Mouse (Mus musculus) embryonic facial prominence, embryonic 14.5 days (tissue): ENCODE data around the gene Fam243. TPM values are rescaled to one million over a fixed set of nuclear protein-coding genes. Genes with fewer than 3 reads are reported as not detected.

Experiments used
- ATAC-seq: fragments of 200-750 bp; cut with Nextera tagmentation; 2 replicates; pipeline ENCODE4 v1.8.0; 2017; ENCODE audit warnings: low read depth, moderate number of reproducible peaks, moderate TSS enrichment
- DNase-seq: peaks from one replicate; pipeline ENCODE4 v3.0.0-alpha.2; 2015; ENCODE audit warnings: low spot score
- H3K27ac ChIP-seq: fragments of 300-500 bp; sonication (generic); replicated peaks from 2 replicates; pipeline ENCODE4 v1.5.1; 2014; ENCODE audit warnings: low read depth, mild to moderate bottlenecking, low read length, moderate library complexity
- H3K27me3 ChIP-seq: fragments of 300-500 bp; sonication (generic); replicated peaks from 2 replicates; pipeline ENCODE4 v1.6.1; 2014; ENCODE audit warnings: low read length; ENCODE audit not compliant: control insufficient read depth, insufficient read depth
- H3K36me3 ChIP-seq: fragments of 300-500 bp; sonication (generic); 2 replicates; pipeline ENCODE4 v1.6.1; 2014; ENCODE audit warnings: low read length, mixed read lengths; ENCODE audit not compliant: control insufficient read depth, insufficient read depth
- H3K4me1 ChIP-seq: fragments of 300-500 bp; sonication (generic); 2 replicates; pipeline ENCODE4 v1.6.1; 2014; ENCODE audit warnings: antibody characterized with exemption, low read length; ENCODE audit not compliant: control insufficient read depth, insufficient read depth
- H3K4me2 ChIP-seq: fragments of 300-500 bp; sonication (generic); 2 replicates; pipeline ENCODE4 v1.6.1; 2014; ENCODE audit warnings: low read depth, mild to moderate bottlenecking, low read length, moderate library complexity, mixed read lengths
- H3K4me3 ChIP-seq: fragments of 300-500 bp; sonication (generic); 2 replicates; pipeline ENCODE4 v1.5.1; 2014; ENCODE audit warnings: low read depth, mild to moderate bottlenecking, low read length
- H3K9ac ChIP-seq: fragments of 300-500 bp; sonication (generic); 2 replicates; pipeline ENCODE4 v1.6.1; 2014; ENCODE audit warnings: low read depth, mild to moderate bottlenecking, low read length, moderate library complexity, mixed read lengths
- H3K9me3 ChIP-seq: fragments of 300-500 bp; sonication (generic); 2 replicates; pipeline ENCODE4 v1.6.1; 2016; ENCODE audit warnings: low read length; ENCODE audit not compliant: control insufficient read depth
- WGBS: fragments of 180-500 bp; shearing (Covaris S2); extraction: QIAGEN DNeasy Blood & Tissue Kit; methylation state at CpG from one replicate; pipeline ENCODE4 v1.1.7; 2014; 5-methylcytosine and 5-hydroxymethylcytosine counted together
- polyA plus RNA-seq: library from polyadenylated mRNA; unstranded; fragments of >200 nt; fragmentation: Nextera tagmentation; extraction: Ambion mirVana; gene quantifications from 2 replicates; pipeline ENCODE4 v1.2.1, GENCODE M21; 2014

Fam243 gene
- polyA plus RNA-seq, 1 experiment from 2014 or later = not detected

DNA sequence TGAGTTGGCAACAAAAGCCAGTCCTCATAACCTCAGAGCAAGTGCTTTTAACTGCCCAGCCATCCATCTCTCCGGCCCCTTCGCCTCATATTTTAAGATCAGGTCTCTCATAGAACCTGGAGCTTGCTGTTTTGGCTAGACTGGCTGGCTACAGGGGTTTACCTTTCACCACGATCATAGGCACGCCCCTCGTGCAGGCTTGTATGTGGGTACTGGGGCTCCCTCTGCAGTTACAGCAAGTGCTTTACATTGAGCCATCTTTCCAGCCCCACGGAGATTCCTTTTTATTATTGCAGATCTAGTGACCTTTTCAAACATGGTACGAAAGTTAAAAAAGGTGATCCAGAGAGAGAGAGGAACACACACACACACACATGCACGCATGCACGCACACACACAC lies 13.4 kb upstream of the Fam243 start:
- Histone ChIP-seq H3K9ac (no peak overlapping the region), H3K4me3 (no peak overlapping the region), H3K27me3 (peaks cover 4% of the 10 kb centered on the region; the same call in 1 of the 2 replicates), H3K4me2 (no peak overlapping the region), H3K9me3 (no peaks in the 10 kb centered on the region), H3K4me1 (no peaks in the 10 kb centered on the region), H3K36me3 (no peaks in the 10 kb centered on the region), H3K27ac (no peak overlapping the region)
- 61% methylated on average over 9 of the region's 9 CpGs for WGBS
- ATAC-seq (no peak), DNase-seq (peak; percentile 50)

DNA sequence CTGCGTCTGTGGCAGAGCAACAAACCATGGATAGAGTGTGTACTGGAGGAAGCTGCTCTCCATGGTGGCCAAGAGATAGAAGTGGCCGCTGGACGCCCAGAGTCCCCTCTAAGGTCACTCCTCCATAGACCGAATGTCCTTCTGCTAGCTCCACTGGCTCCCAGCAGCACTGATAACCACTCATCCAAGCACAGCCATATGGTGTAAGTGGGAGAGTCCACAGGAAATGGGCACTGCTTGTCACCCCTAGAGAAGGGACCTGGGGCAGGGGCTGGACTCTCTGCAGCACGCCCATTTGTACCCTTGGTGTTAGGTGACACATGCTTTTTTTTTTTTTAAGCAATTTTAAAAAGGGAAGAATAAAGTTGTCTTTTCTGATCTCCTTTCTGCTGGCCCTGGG lies 9.7 kb upstream of the Fam243 start:
- Histone ChIP-seq H3K4me1 (no peaks in the 10 kb centered on the region), H3K9ac (no peak overlapping the region), H3K36me3 (no peaks in the 10 kb centered on the region), H3K27ac (no peak overlapping the region), H3K27me3 (no peaks in the 10 kb centered on the region), H3K9me3 (no peaks in the 10 kb centered on the region), H3K4me3 (no peak overlapping the region), H3K4me2 (no peak overlapping the region)
- ATAC-seq = no peak
- 77% methylated on average over 5 of the region's 5 CpGs for WGBS
- no peak for DNase-seq

DNA sequence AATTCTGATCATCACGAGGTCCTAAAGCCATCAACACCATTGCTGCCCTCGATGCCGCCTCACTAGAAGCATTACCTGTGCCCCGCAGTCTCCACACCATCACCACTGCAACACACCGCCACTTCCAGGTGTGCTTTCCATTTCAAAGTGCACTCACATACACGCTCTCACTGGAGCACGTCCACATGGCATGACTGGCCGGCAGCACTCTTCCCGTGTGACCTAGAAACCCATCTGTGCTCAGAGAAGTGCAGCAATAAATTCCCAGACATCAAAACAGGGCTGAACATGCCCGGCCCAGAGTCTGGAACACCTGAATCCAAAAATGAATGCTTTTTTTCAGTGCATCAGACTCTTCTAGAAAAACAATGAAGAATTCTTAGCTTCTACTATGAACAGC lies 6.7 kb upstream of the Fam243 start:
- Histone ChIP-seq H3K4me1 (no peaks in the 10 kb centered on the region), H3K36me3 (no peaks in the 10 kb centered on the region), H3K27ac (no peak overlapping the region), H3K9ac (no peak overlapping the region), H3K4me3 (no peak overlapping the region), H3K27me3 (no peaks in the 10 kb centered on the region), H3K9me3 (no peaks in the 10 kb centered on the region), H3K4me2 (no peak overlapping the region)
- no peak for DNase-seq
- ATAC-seq = no peak
- 86% methylated on average over 10 of the region's 10 CpGs for WGBS

DNA sequence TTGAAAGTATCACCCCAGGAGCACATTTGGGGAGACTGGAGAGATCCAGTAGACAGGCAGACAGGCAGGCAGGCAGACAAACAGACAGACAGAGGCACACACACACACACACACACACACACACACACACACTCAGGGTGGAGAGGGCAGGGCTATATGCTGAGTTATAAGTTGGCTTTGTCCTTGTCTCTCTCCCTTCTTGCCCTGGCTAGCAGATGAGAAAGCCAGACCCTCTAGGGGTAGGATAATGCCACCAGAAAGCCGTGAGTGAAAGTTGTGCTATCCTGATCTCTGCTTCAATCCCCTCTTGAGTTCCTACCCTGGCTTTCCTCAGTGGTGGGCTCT lies 3.8 kb upstream of the Fam243 start:
- H3K27ac ChIP-seq = no peak overlapping the region
- H3K4me2 ChIP-seq = no peak overlapping the region
- DNase-seq (no peak), ATAC-seq (no peak)
- WGBS = 45% methylated on average over 1 of the region's 1 CpGs
- no peaks in the 10 kb centered on the region for H3K27me3 ChIP-seq
- H3K4me1 ChIP-seq = no peaks in the 10 kb centered on the region
- no peak overlapping the region for H3K9ac ChIP-seq
- no peaks in the 10 kb centered on the region for H3K9me3 ChIP-seq
- H3K36me3 ChIP-seq = no peaks in the 10 kb centered on the region
- no peak overlapping the region for H3K4me3 ChIP-seq

DNA sequence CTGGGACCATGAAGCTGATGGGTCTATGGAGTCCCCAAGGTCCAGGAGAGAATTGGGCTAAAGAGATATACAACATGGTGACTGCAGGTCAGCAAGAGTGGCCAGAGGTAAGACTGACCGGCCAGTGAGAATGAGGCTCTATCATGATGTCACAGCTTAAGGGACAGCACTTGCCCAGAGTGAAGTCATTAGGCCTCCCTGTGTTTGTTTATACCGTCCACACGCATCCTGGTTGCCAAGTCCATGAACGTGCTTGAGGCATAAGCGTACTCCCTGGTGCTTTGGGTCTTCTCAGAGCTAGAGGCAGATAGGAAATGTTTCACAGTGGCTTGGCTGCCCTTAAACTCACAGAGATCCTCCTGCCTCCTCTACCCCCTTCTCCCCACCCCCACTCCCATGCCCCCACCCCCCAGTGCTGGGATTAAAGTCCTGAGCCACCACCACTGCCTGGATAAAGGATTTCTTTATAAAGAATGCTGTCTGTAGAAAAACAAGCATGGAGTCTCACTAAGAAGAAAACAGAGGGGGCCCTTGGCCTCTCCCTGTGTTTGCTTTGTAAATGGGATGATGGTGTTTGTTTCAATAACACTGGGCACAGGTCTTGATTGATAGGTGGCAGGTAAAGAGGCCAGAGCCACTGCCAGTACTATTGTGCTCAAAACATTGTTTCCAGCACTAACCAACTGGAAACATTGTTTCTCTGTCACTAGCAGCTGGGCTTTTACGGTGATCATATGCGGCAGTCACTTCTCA lies 3.2 kb upstream of the Fam243 start:
- no peaks in the 10 kb centered on the region for H3K27me3 ChIP-seq
- H3K4me2 ChIP-seq = no peak overlapping the region
- no peak for DNase-seq
- WGBS = 35% methylated on average over 7 of the region's 7 CpGs
- no peak for ATAC-seq
- no peak overlapping the region for H3K9ac ChIP-seq
- no peaks in the 10 kb centered on the region for H3K4me1 ChIP-seq
- H3K36me3 ChIP-seq = no peaks in the 10 kb centered on the region
- no peak overlapping the region for H3K4me3 ChIP-seq
- no peak overlapping the region for H3K27ac ChIP-seq
- H3K9me3 ChIP-seq = no peaks in the 10 kb centered on the region

DNA sequence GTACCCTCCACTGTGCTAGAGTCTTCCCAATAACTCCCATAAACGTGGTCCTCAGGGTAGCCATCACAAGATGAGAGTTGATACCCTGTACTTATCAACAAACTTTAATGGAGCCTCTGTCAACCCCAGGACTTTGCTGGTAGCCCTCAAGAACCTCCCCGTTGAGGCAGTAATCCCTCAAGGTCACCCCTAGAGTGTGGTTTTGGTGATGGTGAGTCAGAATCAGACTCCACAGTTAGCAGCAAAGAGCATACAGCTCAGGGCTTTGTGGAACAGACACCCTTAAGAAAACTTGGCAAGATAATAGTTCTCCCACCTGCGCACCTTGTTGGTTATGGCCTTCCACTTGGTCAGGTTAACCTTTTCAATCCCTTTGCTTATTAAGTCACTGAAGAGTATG lies 880 bp downstream of the Fam243 start:
- Histone ChIP-seq H3K4me3 (no peak overlapping the region), H3K9me3 (no peaks in the 10 kb centered on the region), H3K9ac (no peak overlapping the region), H3K27me3 (no peaks in the 10 kb centered on the region), H3K36me3 (no peaks in the 10 kb centered on the region), H3K27ac (no peak overlapping the region), H3K4me1 (no peaks in the 10 kb centered on the region), H3K4me2 (no peak overlapping the region)
- ATAC-seq = no peak
- 86% methylated on average over 3 of the region's 3 CpGs for WGBS
- DNase-seq = no peak

DNA sequence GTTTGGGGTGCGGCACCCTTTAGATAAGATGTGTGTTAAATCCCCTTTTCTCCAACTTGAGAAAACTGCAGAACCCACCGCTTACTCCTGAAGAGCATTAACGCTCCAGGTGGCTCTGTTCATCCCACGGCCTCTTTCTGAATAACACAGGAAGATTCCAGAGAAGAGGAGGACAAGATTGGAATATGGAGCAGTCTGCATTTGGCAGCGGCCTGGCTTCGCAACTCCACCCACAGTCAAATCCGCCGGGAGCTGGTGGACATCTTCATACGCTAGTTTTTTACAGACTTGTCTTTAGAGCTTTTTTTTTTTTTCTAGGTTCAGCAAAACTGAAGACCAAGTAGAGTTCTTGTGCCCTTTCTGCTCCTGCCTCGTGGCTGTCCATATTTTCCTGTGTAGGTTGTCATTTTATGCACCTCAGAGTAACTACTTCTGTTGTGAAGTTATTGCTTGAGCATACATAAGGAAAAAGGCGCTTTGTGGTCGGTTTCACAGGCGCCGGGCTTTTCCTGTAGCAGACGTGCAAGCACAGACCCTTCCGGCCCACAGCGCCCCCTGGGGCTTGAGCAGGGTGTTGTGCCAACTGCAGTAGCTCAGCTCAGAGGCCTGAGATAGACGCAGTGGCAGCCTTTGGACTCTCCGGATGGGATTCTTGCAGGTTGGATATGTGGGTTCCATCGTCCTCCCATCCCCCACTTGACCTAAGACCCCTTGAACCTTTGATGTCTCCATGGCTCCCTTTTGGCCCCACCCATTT lies 1.7 kb downstream of the Fam243 start:
- ATAC-seq (no peak), DNase-seq (no peak)
- WGBS = 64% methylated on average over 20 of the region's 20 CpGs
- Histone ChIP-seq H3K4me3 (no peak overlapping the region), H3K27me3 (no peaks in the 10 kb centered on the region), H3K4me1 (no peaks in the 10 kb centered on the region), H3K27ac (no peak overlapping the region), H3K9me3 (no peaks in the 10 kb centered on the region), H3K36me3 (no peaks in the 10 kb centered on the region), H3K4me2 (no peak overlapping the region), H3K9ac (no peak overlapping the region)

DNA sequence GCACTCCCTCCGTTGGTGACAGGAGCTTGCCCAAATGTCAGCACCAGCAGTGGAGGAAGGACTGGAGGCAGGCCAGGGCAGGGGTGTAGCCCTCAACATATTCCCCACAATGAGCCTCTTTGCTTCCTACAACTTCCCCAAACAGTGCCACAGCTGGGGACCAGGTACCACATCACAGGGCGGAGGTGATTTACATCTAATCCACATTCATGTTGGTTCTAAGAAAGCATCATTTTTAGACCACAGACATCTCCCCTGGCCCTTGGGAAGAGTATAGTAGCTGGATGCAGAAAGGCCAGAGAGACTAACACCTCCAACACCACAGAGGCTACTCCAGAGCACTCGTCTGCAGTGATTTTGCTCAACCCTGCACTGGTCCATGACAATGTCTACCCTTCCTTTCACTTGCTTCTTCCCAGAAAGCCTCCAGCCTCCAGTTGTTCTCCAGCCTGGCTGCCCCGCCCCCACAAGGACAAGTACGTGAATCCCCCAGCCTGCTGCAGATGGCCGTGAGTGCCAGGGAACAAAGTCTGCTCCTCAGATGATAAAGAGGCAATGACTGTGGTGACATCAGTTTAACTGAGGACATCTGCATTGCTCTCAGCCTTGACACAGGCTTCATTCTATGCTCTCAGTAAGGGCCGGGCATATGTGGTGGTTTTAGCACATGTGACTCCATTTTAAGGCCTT lies 5.0 kb downstream of the Fam243 start:
- no peaks in the 10 kb centered on the region for H3K9me3 ChIP-seq
- H3K27me3 ChIP-seq = no peaks in the 10 kb centered on the region
- no peak overlapping the region for H3K9ac ChIP-seq
- H3K4me2 ChIP-seq = no peak overlapping the region
- WGBS = 72% methylated on average over 7 of the region's 7 CpGs
- no peak overlapping the region for H3K4me3 ChIP-seq
- H3K27ac ChIP-seq = no peak overlapping the region
- H3K36me3 ChIP-seq = peaks cover 14% of the 10 kb centered on the region
- H3K4me1 ChIP-seq = no peaks in the 10 kb centered on the region
- DNase-seq = no peak
- no peak for ATAC-seq
